Mouse (Mus musculus): Measurements from ENCODE around the gene Olfr1186. TPM values are rescaled to one million over a fixed set of nuclear protein-coding genes. Genes with fewer than 3 reads are reported as not detected.

Olfr1186 gene
- polyA plus RNA-seq, 2 experiments = not detected

Other genes starting within 250 kb of the Olfr1186 start
- not detected in 2 replicates for gene Olfr1173, start 238.7 kb upstream of the Olfr1186 start, polyA plus RNA-seq (2012; rRNA removed)
- not detected in 2 replicates for gene Olfr1173, start 238.7 kb upstream of the Olfr1186 start, polyA plus RNA-seq (2014; fragmentation: Nextera tagmentation; extraction: Ambion mirVana)
- gene Olfr1174-ps, start 203.4 kb upstream of the Olfr1186 start, polyA plus RNA-seq (2012; rRNA removed) = not detected in 2 replicates
- not detected in 2 replicates for gene Olfr1174-ps, start 203.4 kb upstream of the Olfr1186 start, polyA plus RNA-seq (2014; fragmentation: Nextera tagmentation; extraction: Ambion mirVana)
- gene Olfr1175-ps, start 191.3 kb upstream of the Olfr1186 start, polyA plus RNA-seq (2012; rRNA removed) = not detected in 2 replicates
- gene Olfr1175-ps, start 191.3 kb upstream of the Olfr1186 start, polyA plus RNA-seq (2014; fragmentation: Nextera tagmentation; extraction: Ambion mirVana) = not detected in 2 replicates
- gene Olfr1176, start 181.8 kb upstream of the Olfr1186 start, polyA plus RNA-seq (2012; rRNA removed) = not detected in 2 replicates
- not detected in 2 replicates for gene Olfr1176, start 181.8 kb upstream of the Olfr1186 start, polyA plus RNA-seq (2014; fragmentation: Nextera tagmentation; extraction: Ambion mirVana)
- gene Olfr1177-ps, start 172.1 kb upstream of the Olfr1186 start, polyA plus RNA-seq (2012; rRNA removed) = not detected in 2 replicates
- gene Olfr1177-ps, start 172.1 kb upstream of the Olfr1186 start, polyA plus RNA-seq (2014; fragmentation: Nextera tagmentation; extraction: Ambion mirVana) = not detected in 2 replicates
- not detected in 2 replicates for gene Olfr1178, start 131.5 kb upstream of the Olfr1186 start, polyA plus RNA-seq (2012; rRNA removed)
- gene Olfr1178, start 131.5 kb upstream of the Olfr1186 start, polyA plus RNA-seq (2014; fragmentation: Nextera tagmentation; extraction: Ambion mirVana) = not detected in 2 replicates
- gene Olfr1179, start 112.1 kb upstream of the Olfr1186 start, polyA plus RNA-seq (2012; rRNA removed) = not detected in 2 replicates
- not detected in 2 replicates for gene Olfr1179, start 112.1 kb upstream of the Olfr1186 start, polyA plus RNA-seq (2014; fragmentation: Nextera tagmentation; extraction: Ambion mirVana)
- gene Olfr1180, start 99.4 kb upstream of the Olfr1186 start, polyA plus RNA-seq (2012; rRNA removed) = not detected in 2 replicates
- gene Olfr1180, start 99.4 kb upstream of the Olfr1186 start, polyA plus RNA-seq (2014; fragmentation: Nextera tagmentation; extraction: Ambion mirVana) = not detected in 2 replicates
- not detected in 2 replicates for gene Olfr1181, start 92.4 kb upstream of the Olfr1186 start, polyA plus RNA-seq (2012; rRNA removed)
- not detected in 2 replicates for gene Olfr1181, start 92.4 kb upstream of the Olfr1186 start, polyA plus RNA-seq (2014; fragmentation: Nextera tagmentation; extraction: Ambion mirVana)
- gene Gm13757, start 69.4 kb upstream of the Olfr1186 start, polyA plus RNA-seq (2012; rRNA removed) = not detected in 2 replicates
- gene Gm13757, start 69.4 kb upstream of the Olfr1186 start, polyA plus RNA-seq (2014; fragmentation: Nextera tagmentation; extraction: Ambion mirVana) = not detected in 2 replicates
- not detected in 2 replicates for gene Olfr1183, start 63.7 kb upstream of the Olfr1186 start, polyA plus RNA-seq (2012; rRNA removed)
- not detected in 2 replicates for gene Olfr1183, start 63.7 kb upstream of the Olfr1186 start, polyA plus RNA-seq (2014; fragmentation: Nextera tagmentation; extraction: Ambion mirVana)
- not detected in 2 replicates for gene Olfr1184, start 35.0 kb upstream of the Olfr1186 start, polyA plus RNA-seq (2012; rRNA removed)
- not detected in 2 replicates for gene Olfr1184, start 35.0 kb upstream of the Olfr1186 start, polyA plus RNA-seq (2014; fragmentation: Nextera tagmentation; extraction: Ambion mirVana)
- gene Olfr1185-ps1, start 25.2 kb upstream of the Olfr1186 start, polyA plus RNA-seq (2012; rRNA removed) = not detected in 2 replicates
- gene Olfr1185-ps1, start 25.2 kb upstream of the Olfr1186 start, polyA plus RNA-seq (2014; fragmentation: Nextera tagmentation; extraction: Ambion mirVana) = not detected in 2 replicates
- not detected in 2 replicates for gene Olfr1188, start 38.4 kb downstream of the Olfr1186 start, polyA plus RNA-seq (2012; rRNA removed)
- gene Olfr1188, start 38.4 kb downstream of the Olfr1186 start, polyA plus RNA-seq (2014; fragmentation: Nextera tagmentation; extraction: Ambion mirVana) = not detected in 2 replicates
- gene Olfr1189, start 67.9 kb downstream of the Olfr1186 start, polyA plus RNA-seq (2012; rRNA removed) = not detected in 2 replicates
- gene Olfr1189, start 67.9 kb downstream of the Olfr1186 start, polyA plus RNA-seq (2014; fragmentation: Nextera tagmentation; extraction: Ambion mirVana) = not detected in 2 replicates
- not detected in 2 replicates for gene Olfr1191-ps1, start 122.0 kb downstream of the Olfr1186 start, polyA plus RNA-seq (2012; rRNA removed)
- not detected in 2 replicates for gene Olfr1191-ps1, start 122.0 kb downstream of the Olfr1186 start, polyA plus RNA-seq (2014; fragmentation: Nextera tagmentation; extraction: Ambion mirVana)
- not detected in 2 replicates for gene Olfr1192-ps1, start 130.0 kb downstream of the Olfr1186 start, polyA plus RNA-seq (2012; rRNA removed)
- not detected in 2 replicates for gene Olfr1192-ps1, start 130.0 kb downstream of the Olfr1186 start, polyA plus RNA-seq (2014; fragmentation: Nextera tagmentation; extraction: Ambion mirVana)
- gene Olfr1193, start 157.1 kb downstream of the Olfr1186 start, polyA plus RNA-seq (2012; rRNA removed) = not detected in 2 replicates
- gene Olfr1193, start 157.1 kb downstream of the Olfr1186 start, polyA plus RNA-seq (2014; fragmentation: Nextera tagmentation; extraction: Ambion mirVana) = not detected in 2 replicates
- not detected in 2 replicates for gene Olfr1195, start 170.6 kb downstream of the Olfr1186 start, polyA plus RNA-seq (2012; rRNA removed)
- not detected in 2 replicates for gene Olfr1195, start 170.6 kb downstream of the Olfr1186 start, polyA plus RNA-seq (2014; fragmentation: Nextera tagmentation; extraction: Ambion mirVana)
- gene Olfr1196, start 186.0 kb downstream of the Olfr1186 start, polyA plus RNA-seq (2012; rRNA removed) = not detected in 2 replicates
- gene Olfr1196, start 186.0 kb downstream of the Olfr1186 start, polyA plus RNA-seq (2014; fragmentation: Nextera tagmentation; extraction: Ambion mirVana) = not detected in 2 replicates
- gene Olfr1197, start 213.8 kb downstream of the Olfr1186 start, polyA plus RNA-seq (2012; rRNA removed) = not detected in 2 replicates
- not detected in 2 replicates for gene Olfr1197, start 213.8 kb downstream of the Olfr1186 start, polyA plus RNA-seq (2014; fragmentation: Nextera tagmentation; extraction: Ambion mirVana)
- not detected in 2 replicates for gene Olfr1198, start 232.8 kb downstream of the Olfr1186 start, polyA plus RNA-seq (2012; rRNA removed)
- not detected in 2 replicates for gene Olfr1198, start 232.8 kb downstream of the Olfr1186 start, polyA plus RNA-seq (2014; fragmentation: Nextera tagmentation; extraction: Ambion mirVana)
- not detected in 2 replicates for gene Olfr1199, start 241.9 kb downstream of the Olfr1186 start, polyA plus RNA-seq (2012; rRNA removed)
- not detected in 2 replicates for gene Olfr1199, start 241.9 kb downstream of the Olfr1186 start, polyA plus RNA-seq (2014; fragmentation: Nextera tagmentation; extraction: Ambion mirVana)